Mouse (Mus musculus): ENCODE measurements around the gene Ccr5. TPM values are rescaled to one million over a fixed set of nuclear protein-coding genes. Genes with fewer than 3 reads are reported as not detected.
"Not testable (repeated sequence)": the region's sequence is repeated elsewhere in the genome, so short reads cannot be mapped to it uniquely, and the experiment has no call there.

Ccr5 gene
- polyA plus RNA-seq, 1 experiment from 2014 or later, result 1.3 TPM

- DNase-seq (ENCODE audit: low spot score); H3K36me3 ChIP-seq (ENCODE audit: insufficient read depth, low read length); H3K4me1 ChIP-seq (ENCODE audit: insufficient read depth, low read depth, low read length); H3K4me3 ChIP-seq (ENCODE audit: low read depth, low read length); H3K27ac ChIP-seq (ENCODE audit: low read length); H3K9ac ChIP-seq (replicated peaks; ENCODE audit: low read depth); H3K27me3 ChIP-seq (replicated peaks; ENCODE audit: insufficient read depth, low read length); H3K9me3 ChIP-seq (ENCODE audit: low read length); H3K4me2 ChIP-seq (replicated peaks; ENCODE audit: low read depth, low read length): not testable (repeated sequence)
- peak; percentile 31; the same call in 1 of the 2 replicates for TF ChIP-seq EP300 (IDR thresholded peaks at IDR 0.05)
- peak; percentile 57; the same call in 1 of the 2 replicates for ATAC-seq
- WGBS, result 75% methylated on average over 1 of the region's 1 CpGs
These were observed 13.6 kb downstream of the Ccr5 start for GRCm38 (mm10) chr9:124134919-124135318.

GRCm38 (mm10) chr9:124137619-124138018 lies 16.3 kb downstream of the Ccr5 start:
- Histone ChIP-seq H3K9ac (replicated peaks; ENCODE audit: low read depth) (no peak overlapping the region), H3K9me3 (ENCODE audit: low read length) (no peaks in the 10 kb centered on the region), H3K4me1 (ENCODE audit: insufficient read depth, low read depth, low read length) (no peaks in the 10 kb centered on the region), H3K4me2 (replicated peaks; ENCODE audit: low read depth, low read length) (no peak overlapping the region), H3K27ac (ENCODE audit: low read length) (no peak overlapping the region), H3K36me3 (ENCODE audit: insufficient read depth, low read length) (no peaks in the 10 kb centered on the region), H3K4me3 (ENCODE audit: low read depth, low read length) (no peak overlapping the region), H3K27me3 (replicated peaks; ENCODE audit: insufficient read depth, low read length) (no peaks in the 10 kb centered on the region)
- DNase-seq (ENCODE audit: low spot score) (no peak), ATAC-seq (no peak)
- WGBS, result 35% methylated on average over 11 of the region's 11 CpGs
- no peak for TF ChIP-seq CTCF (IDR thresholded peaks at IDR 0.05)
- TF ChIP-seq EP300 (IDR thresholded peaks at IDR 0.05), result no peak

- H3K4me1 ChIP-seq (ENCODE audit: insufficient read depth, low read depth, low read length), result no peaks in the 10 kb centered on the region
- no peaks in the 10 kb centered on the region for H3K36me3 ChIP-seq (ENCODE audit: insufficient read depth, low read length)
- peak; percentile 64 for DNase-seq (ENCODE audit: low spot score)
- peak; percentile 80 for ATAC-seq
- H3K9me3 ChIP-seq (ENCODE audit: low read length), result no peaks in the 10 kb centered on the region
- H3K4me2 ChIP-seq (replicated peaks; ENCODE audit: low read depth, low read length), result no peak overlapping the region
- WGBS, result 12% methylated on average over 4 of the region's 4 CpGs
- TF ChIP-seq EP300 (IDR thresholded peaks at IDR 0.05) (peak; percentile 80), CTCF (IDR thresholded peaks at IDR 0.05) (no peak)
- no peak overlapping the region for H3K4me3 ChIP-seq (ENCODE audit: low read depth, low read length)
- no peak overlapping the region for H3K9ac ChIP-seq (replicated peaks; ENCODE audit: low read depth)
- H3K27me3 ChIP-seq (replicated peaks; ENCODE audit: insufficient read depth, low read length), result no peaks in the 10 kb centered on the region
- H3K27ac ChIP-seq (ENCODE audit: low read length), result no peak overlapping the region
These were observed 16.9 kb downstream of the Ccr5 start for GRCm38 (mm10) chr9:124138055-124138775.

- DNase-seq (ENCODE audit: low spot score) (no peak), ATAC-seq (no peak)
- Histone ChIP-seq H3K4me2 (replicated peaks; ENCODE audit: low read depth, low read length) (no peak overlapping the region), H3K9me3 (ENCODE audit: low read length) (no peaks in the 10 kb centered on the region), H3K4me1 (ENCODE audit: insufficient read depth, low read depth, low read length) (no peaks in the 10 kb centered on the region), H3K4me3 (ENCODE audit: low read depth, low read length) (no peak overlapping the region), H3K27me3 (replicated peaks; ENCODE audit: insufficient read depth, low read length) (no peaks in the 10 kb centered on the region), H3K27ac (ENCODE audit: low read length) (no peak overlapping the region), H3K9ac (replicated peaks; ENCODE audit: low read depth) (no peak overlapping the region), H3K36me3 (ENCODE audit: insufficient read depth, low read length) (no peaks in the 10 kb centered on the region)
- 74% methylated on average over 1 of the region's 1 CpGs for WGBS
- TF ChIP-seq EP300 (IDR thresholded peaks at IDR 0.05) (no peak), CTCF (IDR thresholded peaks at IDR 0.05) (no peak)
These were observed 22.3 kb downstream of the Ccr5 start for GRCm38 (mm10) chr9:124143678-124144077.

- Histone ChIP-seq H3K4me3 (ENCODE audit: low read depth, low read length) (no peak overlapping the region), H3K27ac (ENCODE audit: low read length) (no peak overlapping the region), H3K9ac (replicated peaks; ENCODE audit: low read depth) (no peak overlapping the region), H3K27me3 (replicated peaks; ENCODE audit: insufficient read depth, low read length) (no peaks in the 10 kb centered on the region), H3K4me1 (ENCODE audit: insufficient read depth, low read depth, low read length) (no peaks in the 10 kb centered on the region), H3K36me3 (ENCODE audit: insufficient read depth, low read length) (no peaks in the 10 kb centered on the region), H3K9me3 (ENCODE audit: low read length) (no peaks in the 10 kb centered on the region), H3K4me2 (replicated peaks; ENCODE audit: low read depth, low read length) (no peak overlapping the region)
- DNase-seq (ENCODE audit: low spot score) (no peak), ATAC-seq (no peak)
- TF ChIP-seq CTCF (IDR thresholded peaks at IDR 0.05) (no peak), EP300 (IDR thresholded peaks at IDR 0.05) (no peak)
These were observed 25.0 kb downstream of the Ccr5 start for GRCm38 (mm10) chr9:124146307-124146706.

Other genes with a start within 250 kb of the Ccr5 start
- gene Ccr1, start 152.9 kb upstream of the Ccr5 start, polyA plus RNA-seq (2015; fragmentation: Nextera tagmentation; extraction: Ambion mirVana), result 8.2 and 9.9 TPM in 2 replicates
- gene Ccr1l1, start 143.1 kb upstream of the Ccr5 start, polyA plus RNA-seq (2015; fragmentation: Nextera tagmentation; extraction: Ambion mirVana), result not detected in 2 replicates
- 0.04 TPM in 2 replicates for gene Ccr3, start 99.6 kb upstream of the Ccr5 start, polyA plus RNA-seq (2015; fragmentation: Nextera tagmentation; extraction: Ambion mirVana)
- gene Ccr2, start 19.6 kb upstream of the Ccr5 start, polyA plus RNA-seq (2015; fragmentation: Nextera tagmentation; extraction: Ambion mirVana), result 6.7 and 7.8 TPM in 2 replicates
- 11.4 and 11.7 TPM in 2 replicates for gene 2010315B03Rik, start 191.2 kb downstream of the Ccr5 start, polyA plus RNA-seq (2015; fragmentation: Nextera tagmentation; extraction: Ambion mirVana)

All from lung, postnatal 0 days (tissue).